Mouse (Mus musculus): ENCODE measurements at regions not wholly inside any gene's neighbourhood (a gene's known extent, or its start where the extent isn't known, plus 50 kb on each side); places are given as distances from the start of the nearest gene placed in this dataset.

DNA sequence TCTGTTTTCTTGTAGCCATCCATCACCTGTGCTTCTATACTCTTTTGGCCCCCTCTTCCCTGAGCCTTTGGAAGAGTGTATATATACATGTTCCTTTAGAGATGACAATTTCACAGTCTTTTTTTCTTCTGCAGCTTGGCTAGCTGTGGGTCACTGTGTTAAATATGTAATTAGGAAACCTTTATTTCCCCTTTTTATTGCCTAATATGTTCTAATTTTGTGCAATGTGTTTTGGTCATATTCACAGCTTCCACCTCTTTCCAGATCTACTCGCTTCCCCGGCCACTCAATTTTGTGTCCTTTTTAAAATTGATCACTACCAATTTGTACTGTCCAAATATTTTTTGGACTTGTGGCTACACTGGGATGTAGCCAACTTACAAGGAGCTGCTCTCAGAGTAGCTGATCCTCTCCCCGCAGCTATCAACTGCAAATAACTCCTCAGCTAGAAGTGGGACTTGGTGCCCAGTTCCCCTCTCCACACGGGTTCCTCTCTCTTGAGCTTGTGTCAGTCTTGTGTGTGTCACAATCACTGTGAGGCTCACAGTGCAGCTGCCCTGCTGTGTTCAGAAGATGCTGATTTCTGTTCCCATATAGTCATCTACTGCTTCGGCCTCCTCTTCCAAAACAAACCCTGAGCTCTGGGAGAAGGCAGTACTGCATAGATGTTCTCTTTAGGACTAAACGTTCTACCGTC, 106.9 kb downstream of the Gpr65 start:
- 0 out of 2 replicates have a peak overlapping the region, but pooled peaks have one; percentile 15 for H3K27ac ChIP-seq (replicated peaks)
- 65% methylated on average over 7 of the region's 7 CpGs for WGBS (ENCODE audit: insufficient replicate concordance)
- no peaks in the 10 kb centered on the region for H3K9me3 ChIP-seq (replicated peaks)
- H3K4me2 ChIP-seq = no peak overlapping the region
- H3K4me1 ChIP-seq (replicated peaks) = no peaks in the 10 kb centered on the region
- ATAC-seq (ENCODE audit: insufficient read depth) = 0 out of 2 replicates have a peak, but pooled peaks have one; percentile 47
- no peaks in the 10 kb centered on the region for H3K27me3 ChIP-seq
- no peaks in the 10 kb centered on the region for H3K36me3 ChIP-seq (replicated peaks)
- H3K9ac ChIP-seq = no peak overlapping the region
- H3K4me3 ChIP-seq (replicated peaks) = no peak overlapping the region

All from liver, embryonic 15.5 days (tissue).